Mouse (Mus musculus): Measurements from ENCODE around the gene Ldlrap1.

GRCm38 (mm10) chr4:134762360-134762759, 5.5 kb downstream of the Ldlrap1 start:
- no peak for TF ChIP-seq CTCF (IDR thresholded peaks at IDR 0.05; ENCODE audit: low read depth)
- no peak for TF ChIP-seq EP300 (IDR thresholded peaks at IDR 0.05; ENCODE audit: low read depth)

Measured in liver, postnatal 0 days (tissue).